Mouse (Mus musculus) ES-Bruce4 (cell line): ENCODE measurements around the gene Mroh2a. TPM values are rescaled to one million over a fixed set of nuclear protein-coding genes. Genes with fewer than 3 reads are reported as not detected.

Experiments
- H3K27ac ChIP-seq: 2 replicates; pipeline ENCODE4 v1.5.1; 2012; ENCODE audit warnings: low read length, inconsistent platforms; ENCODE audit not compliant: insufficient read depth
- H3K27me3 ChIP-seq: 2 replicates; pipeline ENCODE4 v1.6.1; 2012; ENCODE audit warnings: mild to moderate bottlenecking, low read length, inconsistent platforms; ENCODE audit not compliant: control insufficient read depth, poor library complexity, insufficient read depth, severe bottlenecking
- H3K36me3 ChIP-seq: 2 replicates; pipeline ENCODE4 v1.6.1; 2012; ENCODE audit warnings: inconsistent platforms, mild to moderate bottlenecking, low read length, moderate library complexity; ENCODE audit not compliant: control insufficient read depth, poor library complexity, insufficient read depth, severe bottlenecking
- H3K4me1 ChIP-seq: one replicate; pipeline ENCODE4 v1.8.1; 2011; ENCODE audit warnings: low read length; ENCODE audit not compliant: control insufficient read depth, insufficient read depth
- H3K4me3 ChIP-seq: 2 replicates; pipeline ENCODE4 v1.5.1; 2011; ENCODE audit warnings: low read depth, mild to moderate bottlenecking, low read length
- H3K9ac ChIP-seq: 2 replicates; pipeline ENCODE4 v1.6.1; 2012; ENCODE audit warnings: low read depth, mild to moderate bottlenecking, inconsistent platforms; ENCODE audit not compliant: poor library complexity, severe bottlenecking
- H3K9me3 ChIP-seq: replicated peaks from 2 replicates; pipeline ENCODE4 v1.6.1; 2012; ENCODE audit warnings: mild to moderate bottlenecking, low read length, inconsistent platforms; ENCODE audit not compliant: control insufficient read depth, poor library complexity, insufficient read depth, severe bottlenecking
- CTCF ChIP-seq: IDR thresholded peaks from one replicate; pipeline ENCODE4 v1.8.1; 2011; ENCODE audit warnings: low read depth, low read length
- EP300 ChIP-seq: IDR thresholded peaks from 2 replicates; pipeline ENCODE4 v1.6.1; 2011; ENCODE audit warnings: low read depth, low read length; ENCODE audit not compliant: insufficient read depth
- POLR2A ChIP-seq: IDR thresholded peaks from one replicate; pipeline ENCODE4 v1.8.1; 2011; ENCODE audit warnings: low read length; ENCODE audit not compliant: insufficient read depth
- polyA plus RNA-seq: library from polyadenylated mRNA; stranded (reverse); fragments of >200 nt; gene quantifications from 2 replicates; pipeline ENCODE4 v1.2.4, GENCODE M21; 2011; ENCODE audit warnings: low read depth; ENCODE audit not compliant: missing spikeins, insufficient read depth, insufficient read length

Gene Mroh2a
- polyA plus RNA-seq, 1 experiment: not detected

GRCm38 (mm10) chr1:88264869-88265240 lies 38.1 kb downstream of the Mroh2a start:
- Histone ChIP-seq H3K9ac (no peak overlapping the region), H3K27ac (no peak overlapping the region), H3K9me3 (no peaks in the 10 kb centered on the region), H3K36me3 (peaks cover 74% of the 10 kb centered on the region), H3K4me1 (no peaks in the 10 kb centered on the region), H3K4me3 (no peak overlapping the region), H3K27me3 (no peaks in the 10 kb centered on the region)
- no peak for TF ChIP-seq POLR2A
- no peak for TF ChIP-seq EP300
- no peak for TF ChIP-seq CTCF

- H3K27me3 ChIP-seq: no peaks in the 10 kb centered on the region
- H3K9ac ChIP-seq: no peak overlapping the region
- TF ChIP-seq EP300 (no peak), CTCF (no peak), POLR2A (no peak)
- H3K9me3 ChIP-seq: no peaks in the 10 kb centered on the region
- no peak overlapping the region for H3K4me3 ChIP-seq
- H3K36me3 ChIP-seq: peaks cover 78% of the 10 kb centered on the region
- H3K4me1 ChIP-seq: no peaks in the 10 kb centered on the region
- no peak overlapping the region for H3K27ac ChIP-seq
These were observed 39.3 kb downstream of the Mroh2a start for GRCm38 (mm10) chr1:88266123-88266522.

DNA sequence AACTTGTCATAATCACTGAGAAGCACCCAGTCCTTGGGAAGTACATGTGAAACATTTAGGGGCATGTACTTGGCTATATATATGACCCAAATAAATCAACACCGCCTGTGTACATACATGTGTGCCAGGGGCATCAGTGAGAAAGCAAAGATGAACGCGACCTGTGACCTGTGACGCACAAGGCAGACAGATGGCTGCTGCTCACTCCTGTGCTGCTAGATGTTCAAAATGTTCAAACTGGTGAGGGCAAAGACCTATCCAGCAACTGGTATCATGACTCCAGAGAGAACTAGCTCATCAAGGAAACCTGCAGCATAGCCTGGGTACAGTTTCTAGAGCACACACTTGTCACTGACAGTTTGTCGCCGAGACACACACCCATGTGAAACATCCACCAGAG lies 40.7 kb downstream of the Mroh2a start:
- Histone ChIP-seq H3K27me3 (no peaks in the 10 kb centered on the region), H3K27ac (no peak overlapping the region), H3K4me3 (no peak overlapping the region), H3K9me3 (peaks cover 7% of the 10 kb centered on the region; the same call in 1 of the 2 replicates), H3K36me3 (peaks cover 86% of the 10 kb centered on the region), H3K9ac (no peak overlapping the region), H3K4me1 (no peaks in the 10 kb centered on the region)
- TF ChIP-seq CTCF (no peak), POLR2A (no peak), EP300 (no peak)

GRCm38 (mm10) chr1:88268070-88268469 lies 41.3 kb downstream of the Mroh2a start:
- no peak overlapping the region for H3K4me3 ChIP-seq
- H3K36me3 ChIP-seq: peaks cover 84% of the 10 kb centered on the region
- H3K9me3 ChIP-seq: peaks cover 7% of the 10 kb centered on the region; the same call in 1 of the 2 replicates
- TF ChIP-seq POLR2A: no peak
- TF ChIP-seq EP300: no peak
- TF ChIP-seq CTCF: no peak
- no peaks in the 10 kb centered on the region for H3K27me3 ChIP-seq
- no peak overlapping the region for H3K27ac ChIP-seq
- H3K4me1 ChIP-seq: no peaks in the 10 kb centered on the region
- no peak overlapping the region for H3K9ac ChIP-seq

GRCm38 (mm10) chr1:88269539-88270309 lies 42.9 kb downstream of the Mroh2a start:
- peaks cover 13% of the 10 kb centered on the region for H3K9me3 ChIP-seq
- no peak overlapping the region for H3K27ac ChIP-seq
- H3K4me1 ChIP-seq: no peaks in the 10 kb centered on the region
- H3K9ac ChIP-seq: no peak overlapping the region
- H3K27me3 ChIP-seq: no peaks in the 10 kb centered on the region
- H3K36me3 ChIP-seq: peaks cover 81% of the 10 kb centered on the region
- H3K4me3 ChIP-seq: no peak overlapping the region
- no peak for TF ChIP-seq CTCF
- no peak for TF ChIP-seq EP300
- TF ChIP-seq POLR2A: no peak

DNA sequence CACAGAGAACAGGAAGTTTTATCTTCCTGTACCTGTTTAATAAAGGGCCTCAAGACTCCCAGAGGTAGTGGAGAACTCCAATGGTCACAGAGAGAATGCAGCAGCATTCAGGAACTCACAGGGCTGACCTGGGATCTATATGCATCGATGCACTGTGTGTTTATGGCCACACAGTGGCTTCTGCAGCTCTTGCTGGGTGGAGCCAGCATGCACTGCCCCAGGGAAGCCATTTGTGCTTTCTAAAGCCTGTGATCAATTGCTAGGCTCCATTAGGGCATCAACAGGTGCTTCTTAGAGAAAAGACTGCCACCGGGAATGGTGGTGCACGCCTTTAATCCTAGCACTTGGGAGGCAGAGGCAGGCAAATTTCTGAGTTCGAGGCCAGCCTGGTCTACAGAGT lies 46.1 kb downstream of the Mroh2a start:
- no peak overlapping the region for H3K9ac ChIP-seq
- TF ChIP-seq POLR2A (no peak), EP300 (no peak)
- H3K27me3 ChIP-seq: no peaks in the 10 kb centered on the region
- no peaks in the 10 kb centered on the region for H3K4me1 ChIP-seq
- H3K36me3 ChIP-seq: peaks cover 63% of the 10 kb centered on the region
- peaks cover 26% of the 10 kb centered on the region for H3K9me3 ChIP-seq
- no peak overlapping the region for H3K27ac ChIP-seq
- no peak overlapping the region for H3K4me3 ChIP-seq
